Mouse (Mus musculus): ENCODE results near the gene Dab2ip. TPM values are rescaled to one million over a fixed set of nuclear protein-coding genes. Genes with fewer than 3 reads are reported as not detected.

The Dab2ip gene
- total and polyA plus RNA-seq, 2 experiments from 2014 or later, result 23.9 to 57.7 TPM

DNA sequence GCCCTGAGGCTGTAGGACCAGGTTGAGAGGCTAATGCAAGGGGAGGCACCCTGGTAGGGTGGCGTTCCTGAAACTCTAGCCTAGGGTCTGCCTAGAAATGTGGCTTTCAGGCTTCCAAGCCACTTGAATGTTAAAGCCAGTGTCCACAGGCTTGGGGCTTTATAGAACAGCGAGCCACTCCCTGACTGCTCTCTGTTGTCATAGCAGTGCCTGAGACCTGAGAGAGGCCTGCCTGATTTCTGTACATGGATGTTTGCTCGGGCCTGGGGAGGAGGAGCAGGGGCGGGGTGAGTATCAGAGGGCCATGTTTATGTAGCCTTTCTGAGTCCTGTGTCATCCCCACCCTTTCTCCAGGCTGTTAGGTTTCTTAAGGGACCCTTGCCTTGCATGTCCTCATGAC, 94.9 kb downstream of the Dab2ip start:
- no peak overlapping the region for H3K4me3 ChIP-seq (ENCODE audit: low read depth, low read length)
- no peaks in the 10 kb centered on the region for H3K9me3 ChIP-seq (replicated peaks; ENCODE audit: control insufficient read depth, low read length)
- no peak for ATAC-seq (ENCODE audit: insufficient read depth, low read depth)
- no peaks in the 10 kb centered on the region for H3K36me3 ChIP-seq (replicated peaks; ENCODE audit: control insufficient read depth, insufficient read depth, low read length)
- peaks cover 3% of the 10 kb centered on the region; the same call in 1 of the 2 replicates for H3K4me1 ChIP-seq (ENCODE audit: control insufficient read depth, insufficient read depth)
- DNase-seq (ENCODE audit: low spot score), result no peak
- WGBS, result 70% methylated on average over 4 of the region's 4 CpGs
- H3K27ac ChIP-seq (ENCODE audit: low read depth), result no peak overlapping the region
- H3K9ac ChIP-seq (replicated peaks; ENCODE audit: low read depth, low read length), result no peak overlapping the region
- no peak overlapping the region for H3K4me2 ChIP-seq (ENCODE audit: low read depth, low read length)
- no peaks in the 10 kb centered on the region for H3K27me3 ChIP-seq (ENCODE audit: control insufficient read depth, insufficient read depth, low read length)
- TF ChIP-seq EP300 (IDR thresholded peaks at IDR 0.05; ENCODE audit: low read depth) (no peak), CTCF (IDR thresholded peaks at IDR 0.05; ENCODE audit: low read depth) (no peak)

DNA sequence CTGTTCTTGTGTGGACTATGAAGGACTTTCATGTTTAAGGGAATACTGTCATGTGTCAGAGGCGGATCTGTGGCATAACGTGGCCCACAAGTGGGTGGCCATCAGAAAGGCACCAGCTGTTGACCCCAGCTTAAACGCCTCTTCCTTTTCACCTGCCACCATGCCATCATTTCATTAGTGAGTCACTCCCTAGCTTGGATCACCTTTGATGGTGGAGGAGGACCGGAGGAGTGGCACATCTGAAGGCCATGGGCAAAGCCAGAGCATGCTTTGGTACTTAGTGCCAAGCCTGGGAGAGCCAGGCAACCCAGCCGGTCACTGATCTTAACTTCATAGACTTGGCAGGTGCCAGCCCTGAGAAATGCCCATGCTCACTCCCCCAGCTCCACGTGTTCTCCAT, 96.7 kb downstream of the Dab2ip start:
- no peak overlapping the region for H3K27ac ChIP-seq (ENCODE audit: low read depth)
- no peaks in the 10 kb centered on the region for H3K36me3 ChIP-seq (replicated peaks; ENCODE audit: control insufficient read depth, insufficient read depth, low read length)
- H3K9ac ChIP-seq (replicated peaks; ENCODE audit: low read depth, low read length), result no peak overlapping the region
- no peak overlapping the region for H3K4me3 ChIP-seq (ENCODE audit: low read depth, low read length)
- no peak for DNase-seq (ENCODE audit: low spot score)
- H3K4me1 ChIP-seq (ENCODE audit: control insufficient read depth, insufficient read depth), result peaks cover 12% of the 10 kb centered on the region
- TF ChIP-seq EP300 (IDR thresholded peaks at IDR 0.05; ENCODE audit: low read depth) (no peak), CTCF (IDR thresholded peaks at IDR 0.05; ENCODE audit: low read depth) (no peak)
- no peak for ATAC-seq (ENCODE audit: insufficient read depth, low read depth)
- H3K27me3 ChIP-seq (ENCODE audit: control insufficient read depth, insufficient read depth, low read length), result no peaks in the 10 kb centered on the region
- WGBS, result 79% methylated on average over 6 of the region's 6 CpGs
- H3K9me3 ChIP-seq (replicated peaks; ENCODE audit: control insufficient read depth, low read length), result no peaks in the 10 kb centered on the region
- no peak overlapping the region for H3K4me2 ChIP-seq (ENCODE audit: low read depth, low read length)

DNA sequence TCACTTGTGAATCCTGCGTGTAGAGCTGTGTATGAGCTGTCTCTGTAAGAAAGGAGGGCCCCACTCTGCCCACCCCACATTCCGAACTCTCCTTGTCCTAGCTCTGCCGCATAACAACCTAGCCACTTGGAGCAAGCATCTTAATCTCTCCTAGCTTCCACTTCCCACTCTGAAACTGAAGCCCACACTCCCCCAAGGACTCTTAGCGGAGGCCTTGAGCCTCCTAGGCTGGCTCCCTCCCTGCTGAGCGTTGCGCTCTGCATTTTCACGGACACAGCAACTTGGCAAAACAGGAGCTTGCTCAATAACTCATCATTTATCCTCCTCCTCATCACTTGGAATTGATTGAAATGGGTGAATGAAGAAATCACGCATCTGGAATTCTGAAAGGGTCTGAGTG, 97.9 kb downstream of the Dab2ip start:
- TF ChIP-seq CTCF (IDR thresholded peaks at IDR 0.05; ENCODE audit: low read depth) (no peak), EP300 (IDR thresholded peaks at IDR 0.05; ENCODE audit: low read depth) (no peak)
- H3K4me1 ChIP-seq (ENCODE audit: control insufficient read depth, insufficient read depth), result peaks cover 17% of the 10 kb centered on the region
- 78% methylated on average over 8 of the region's 8 CpGs for WGBS

DNA sequence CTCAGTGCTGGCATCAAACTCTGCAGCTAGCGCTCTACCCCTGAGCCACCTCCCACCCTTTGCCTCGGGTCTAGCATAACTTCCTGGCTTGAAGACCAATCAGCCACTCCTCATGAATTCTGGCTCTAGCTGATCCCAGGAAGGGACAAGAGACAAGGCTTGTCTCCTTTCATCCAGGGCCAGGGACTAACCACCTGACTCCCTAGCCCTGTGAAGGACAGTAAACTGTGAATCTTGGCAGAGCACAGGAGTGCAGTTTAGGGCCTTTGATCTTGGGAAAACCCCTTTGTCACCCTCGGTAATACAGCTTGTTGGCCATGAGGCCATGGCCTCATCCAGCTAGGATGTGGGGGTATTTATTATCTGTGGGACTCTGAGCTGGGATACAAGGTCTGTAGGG, 100.2 kb downstream of the Dab2ip start:
- WGBS, result 26% methylated on average over 3 of the region's 3 CpGs
- no peak for DNase-seq (ENCODE audit: low spot score)
- Histone ChIP-seq H3K4me2 (ENCODE audit: low read depth, low read length) (no peak overlapping the region), H3K36me3 (replicated peaks; ENCODE audit: control insufficient read depth, insufficient read depth, low read length) (no peaks in the 10 kb centered on the region), H3K4me1 (ENCODE audit: control insufficient read depth, insufficient read depth) (peaks cover 34% of the 10 kb centered on the region), H3K27me3 (ENCODE audit: control insufficient read depth, insufficient read depth, low read length) (no peaks in the 10 kb centered on the region), H3K27ac (ENCODE audit: low read depth) (peak overlapping the region; percentile 43; the same call in 1 of the 2 replicates), H3K9me3 (replicated peaks; ENCODE audit: control insufficient read depth, low read length) (no peaks in the 10 kb centered on the region), H3K9ac (replicated peaks; ENCODE audit: low read depth, low read length) (no peak overlapping the region), H3K4me3 (ENCODE audit: low read depth, low read length) (no peak overlapping the region)
- no peak for ATAC-seq (ENCODE audit: insufficient read depth, low read depth)
- TF ChIP-seq CTCF (IDR thresholded peaks at IDR 0.05; ENCODE audit: low read depth) (no peak), EP300 (IDR thresholded peaks at IDR 0.05; ENCODE audit: low read depth) (no peak)

More for the DNA sequence above, 97.9 kb downstream of the Dab2ip start:
- H3K4me2 ChIP-seq (ENCODE audit: low read depth, low read length), result no peak overlapping the region
- H3K27ac ChIP-seq (ENCODE audit: low read depth), result no peak overlapping the region
- no peak overlapping the region for H3K4me3 ChIP-seq (ENCODE audit: low read depth, low read length)
- ATAC-seq (ENCODE audit: insufficient read depth, low read depth), result no peak
- no peak for DNase-seq (ENCODE audit: low spot score)
- H3K9me3 ChIP-seq (replicated peaks; ENCODE audit: control insufficient read depth, low read length), result no peaks in the 10 kb centered on the region
- H3K9ac ChIP-seq (replicated peaks; ENCODE audit: low read depth, low read length), result no peak overlapping the region
- no peaks in the 10 kb centered on the region for H3K27me3 ChIP-seq (ENCODE audit: control insufficient read depth, insufficient read depth, low read length)
- no peaks in the 10 kb centered on the region for H3K36me3 ChIP-seq (replicated peaks; ENCODE audit: control insufficient read depth, insufficient read depth, low read length)

DNA sequence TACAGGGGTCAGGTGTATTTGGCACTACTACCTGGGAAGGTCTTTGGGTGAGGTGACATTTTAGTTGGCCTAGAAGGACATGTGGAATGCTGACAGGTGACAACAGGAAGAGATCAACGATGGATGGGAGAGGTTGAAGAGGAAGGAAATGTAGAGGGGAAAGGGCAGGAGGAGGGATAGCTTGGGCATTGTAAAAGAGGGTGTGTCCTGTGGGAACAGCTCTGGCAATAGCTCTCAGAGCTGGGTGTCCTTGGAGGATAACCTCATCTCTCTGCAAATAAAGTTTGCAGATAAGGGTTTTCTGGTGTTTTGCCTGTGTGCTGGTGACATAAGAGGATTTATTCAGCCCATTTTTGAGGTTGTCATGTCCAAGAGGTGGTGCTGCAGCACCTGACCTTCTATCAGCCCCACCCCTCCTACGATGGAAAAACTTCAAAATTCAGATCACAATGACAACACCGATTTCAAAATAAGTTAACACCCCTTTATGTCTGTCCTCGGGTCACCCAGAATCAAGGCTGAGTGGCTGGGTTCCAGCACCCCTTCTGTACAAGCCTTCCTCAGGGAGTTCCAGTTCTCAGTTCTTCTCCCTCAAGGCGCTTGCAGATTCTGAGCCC, 101.6 kb downstream of the Dab2ip start:
- H3K4me3 ChIP-seq (ENCODE audit: low read depth, low read length), result no peak overlapping the region
- 74% methylated on average over 5 of the region's 5 CpGs for WGBS
- no peak for ATAC-seq (ENCODE audit: insufficient read depth, low read depth)
- H3K36me3 ChIP-seq (replicated peaks; ENCODE audit: control insufficient read depth, insufficient read depth, low read length), result no peaks in the 10 kb centered on the region
- H3K4me1 ChIP-seq (ENCODE audit: control insufficient read depth, insufficient read depth), result peaks cover 34% of the 10 kb centered on the region
- no peak overlapping the region for H3K27ac ChIP-seq (ENCODE audit: low read depth)
- no peaks in the 10 kb centered on the region for H3K9me3 ChIP-seq (replicated peaks; ENCODE audit: control insufficient read depth, low read length)
- no peak for TF ChIP-seq CTCF (IDR thresholded peaks at IDR 0.05; ENCODE audit: low read depth)
- no peak for TF ChIP-seq EP300 (IDR thresholded peaks at IDR 0.05; ENCODE audit: low read depth)
- no peak for DNase-seq (ENCODE audit: low spot score)
- H3K9ac ChIP-seq (replicated peaks; ENCODE audit: low read depth, low read length), result no peak overlapping the region
- H3K27me3 ChIP-seq (ENCODE audit: control insufficient read depth, insufficient read depth, low read length), result no peaks in the 10 kb centered on the region
- H3K4me2 ChIP-seq (ENCODE audit: low read depth, low read length), result no peak overlapping the region

- Histone ChIP-seq H3K4me3 (ENCODE audit: low read depth, low read length) (peak overlapping the region; percentile 65), H3K27ac (ENCODE audit: low read depth) (no peak overlapping the region), H3K4me1 (ENCODE audit: control insufficient read depth, insufficient read depth) (peaks cover 34% of the 10 kb centered on the region), H3K36me3 (replicated peaks; ENCODE audit: control insufficient read depth, insufficient read depth, low read length) (peaks cover 4% of the 10 kb centered on the region; the same call in 1 of the 2 replicates), H3K9ac (replicated peaks; ENCODE audit: low read depth, low read length) (peak overlapping the region; percentile 69), H3K27me3 (ENCODE audit: control insufficient read depth, insufficient read depth, low read length) (no peaks in the 10 kb centered on the region), H3K4me2 (ENCODE audit: low read depth, low read length) (peak overlapping the region; percentile 83), H3K9me3 (replicated peaks; ENCODE audit: control insufficient read depth, low read length) (no peaks in the 10 kb centered on the region)
- TF ChIP-seq EP300 (IDR thresholded peaks at IDR 0.05; ENCODE audit: low read depth) (no peak), CTCF (IDR thresholded peaks at IDR 0.05; ENCODE audit: low read depth) (no peak)
- DNase-seq (ENCODE audit: low spot score), result no peak
- 5% methylated on average over 20 of the region's 47 CpGs for WGBS
- peak; percentile 62 for ATAC-seq (ENCODE audit: insufficient read depth, low read depth)
Observed at GRCm38 (mm10) chr2:35660953-35661374, 102.9 kb downstream of the Dab2ip start.
